Mouse (Mus musculus): ENCODE measurements around the gene Aff1. TPM values are rescaled to one million over a fixed set of nuclear protein-coding genes. Genes with fewer than 3 reads are reported as not detected.

Aff1 gene
- polyA plus RNA-seq, 1 experiment from 2014 or later = 19.3 TPM

DNA sequence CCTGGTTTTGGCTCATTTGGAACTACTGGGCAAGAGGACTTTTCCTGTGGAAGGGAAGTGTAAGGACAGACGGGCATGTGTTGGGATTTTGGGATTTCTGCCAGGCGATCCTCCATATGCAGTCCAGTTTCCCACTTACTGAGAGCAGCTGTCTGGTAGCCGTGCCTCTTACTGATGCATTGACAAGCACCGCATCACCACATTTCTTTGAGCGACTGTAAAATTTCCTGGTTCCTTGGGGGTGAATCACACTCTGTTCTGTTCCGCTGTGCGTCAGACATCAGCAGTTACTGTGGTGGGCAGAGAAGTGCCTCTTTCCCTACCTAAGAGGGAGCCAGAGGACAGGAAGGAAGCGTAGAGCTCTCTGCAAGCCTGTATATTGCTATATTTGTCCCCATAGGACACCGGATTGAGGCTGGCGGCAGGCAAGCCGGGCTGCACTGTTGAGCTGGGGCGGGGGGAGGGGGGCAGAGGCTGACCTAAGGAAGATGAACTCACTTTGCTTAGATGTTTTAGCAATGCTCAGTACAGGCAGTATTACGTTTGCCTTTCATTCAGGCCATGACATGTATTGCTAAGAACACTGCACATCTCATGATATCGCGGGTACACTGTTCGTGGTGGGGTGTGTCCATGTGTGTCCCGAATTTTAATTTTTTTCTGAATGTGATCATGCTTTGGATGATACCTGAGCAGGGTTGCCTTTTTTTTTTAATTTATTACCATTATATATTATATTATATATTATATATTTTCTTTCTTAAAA lies 162.1 kb downstream of the Aff1 start:
- ATAC-seq (replicated peaks; ENCODE audit: low FRiP score) (peak; percentile 48; the same call in 1 of the 2 replicates), DNase-seq (ENCODE audit: low spot score) (no peak)
- Histone ChIP-seq H3K36me3 (ENCODE audit: control insufficient read depth, insufficient read depth, low read length) (peaks cover 9% of the 10 kb centered on the region; the same call in 1 of the 2 replicates), H3K4me1 (replicated peaks; ENCODE audit: control insufficient read depth, insufficient read depth, low read length) (0 out of 2 replicates have a peak, but pooled peaks cover 4% of the 10 kb centered on the region), H3K9ac (ENCODE audit: low read depth, low read length) (no peak overlapping the region), H3K4me2 (no peak overlapping the region), H3K27me3 (replicated peaks; ENCODE audit: control insufficient read depth, insufficient read depth, low read length) (no peaks in the 10 kb centered on the region), H3K9me3 (ENCODE audit: control insufficient read depth, low read length) (no peaks in the 10 kb centered on the region), H3K4me3 (ENCODE audit: low read depth, low read length) (no peak overlapping the region), H3K27ac (ENCODE audit: low read depth, low read length) (no peak overlapping the region)
- WGBS = 71% methylated on average over 17 of the region's 17 CpGs

DNA sequence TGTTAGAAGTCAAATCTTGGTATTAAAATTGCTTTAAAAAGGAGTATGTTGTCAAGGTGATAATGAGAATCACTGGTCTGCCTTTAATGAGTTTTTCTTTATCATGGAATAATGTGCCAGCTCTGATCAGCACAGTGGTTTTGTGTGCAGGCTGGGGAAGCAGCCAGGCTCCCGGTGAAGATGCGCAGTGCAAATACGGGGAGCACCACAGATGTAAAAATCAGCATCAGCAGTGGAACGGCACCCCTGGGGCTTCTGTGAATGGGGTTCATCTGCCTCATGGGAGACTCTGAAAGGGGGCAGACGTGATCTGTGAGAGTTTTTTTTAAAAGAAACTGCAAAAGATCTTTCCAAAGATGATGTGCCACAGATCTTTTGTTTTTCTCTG lies 162.6 kb downstream of the Aff1 start:
- H3K9ac ChIP-seq (ENCODE audit: low read depth, low read length) = no peak overlapping the region
- H3K9me3 ChIP-seq (ENCODE audit: control insufficient read depth, low read length) = no peaks in the 10 kb centered on the region
- H3K36me3 ChIP-seq (ENCODE audit: control insufficient read depth, insufficient read depth, low read length) = peaks cover 6% of the 10 kb centered on the region; the same call in 1 of the 2 replicates
- H3K4me1 ChIP-seq (replicated peaks; ENCODE audit: control insufficient read depth, insufficient read depth, low read length) = 0 out of 2 replicates have a peak, but pooled peaks cover 4% of the 10 kb centered on the region
- DNase-seq (ENCODE audit: low spot score) (no peak), ATAC-seq (replicated peaks; ENCODE audit: low FRiP score) (no peak)
- H3K27ac ChIP-seq (ENCODE audit: low read depth, low read length) = no peak overlapping the region
- H3K4me3 ChIP-seq (ENCODE audit: low read depth, low read length) = no peak overlapping the region
- no peak overlapping the region for H3K4me2 ChIP-seq
- WGBS = 88% methylated on average over 5 of the region's 5 CpGs
- no peaks in the 10 kb centered on the region for H3K27me3 ChIP-seq (replicated peaks; ENCODE audit: control insufficient read depth, insufficient read depth, low read length)

DNA sequence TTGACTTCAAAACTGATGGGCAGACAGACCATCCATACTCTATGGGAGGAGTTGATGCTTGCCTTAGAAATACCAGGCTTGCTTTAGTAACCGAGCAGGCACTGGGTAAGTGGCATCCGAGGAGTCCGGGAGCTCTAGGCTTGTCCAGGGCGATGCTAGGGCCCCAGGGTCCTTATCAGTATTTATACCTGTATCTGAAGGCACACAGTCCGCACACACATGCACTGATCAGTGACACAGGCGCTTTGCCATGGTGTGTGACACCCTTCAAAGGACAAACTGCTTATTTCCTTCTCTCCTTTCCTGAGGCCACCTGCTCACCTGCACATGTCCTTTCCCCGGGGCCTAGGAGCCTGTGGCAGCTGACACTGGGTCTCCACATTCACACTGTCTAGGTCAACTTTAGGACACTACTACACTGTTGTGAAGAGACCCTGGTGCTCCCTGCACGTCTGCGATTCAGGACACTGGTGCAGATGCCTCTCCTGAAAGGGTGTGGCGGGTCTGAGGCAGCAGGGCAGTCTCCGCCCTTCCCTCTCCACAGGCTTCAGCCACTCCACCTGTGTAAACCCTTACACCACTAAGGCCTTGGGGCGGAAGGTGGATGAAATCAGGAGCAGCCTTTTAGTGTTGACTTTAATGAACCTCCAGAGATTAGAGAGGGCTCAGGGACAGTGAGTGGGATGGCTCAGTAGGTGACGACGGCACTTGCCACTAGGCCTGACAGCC lies 163.5 kb downstream of the Aff1 start:
- H3K27ac ChIP-seq (ENCODE audit: low read depth, low read length) = no peak overlapping the region
- DNase-seq (ENCODE audit: low spot score) (no peak), ATAC-seq (replicated peaks; ENCODE audit: low FRiP score) (peak; percentile 71)
- no peak overlapping the region for H3K4me3 ChIP-seq (ENCODE audit: low read depth, low read length)
- H3K4me2 ChIP-seq = no peak overlapping the region
- H3K4me1 ChIP-seq (replicated peaks; ENCODE audit: control insufficient read depth, insufficient read depth, low read length) = 0 out of 2 replicates have a peak, but pooled peaks cover 4% of the 10 kb centered on the region
- H3K9ac ChIP-seq (ENCODE audit: low read depth, low read length) = no peak overlapping the region
- H3K9me3 ChIP-seq (ENCODE audit: control insufficient read depth, low read length) = no peaks in the 10 kb centered on the region
- H3K36me3 ChIP-seq (ENCODE audit: control insufficient read depth, insufficient read depth, low read length) = peaks cover 6% of the 10 kb centered on the region; the same call in 1 of the 2 replicates
- WGBS = 73% methylated on average over 14 of the region's 14 CpGs
- H3K27me3 ChIP-seq (replicated peaks; ENCODE audit: control insufficient read depth, insufficient read depth, low read length) = no peaks in the 10 kb centered on the region

DNA sequence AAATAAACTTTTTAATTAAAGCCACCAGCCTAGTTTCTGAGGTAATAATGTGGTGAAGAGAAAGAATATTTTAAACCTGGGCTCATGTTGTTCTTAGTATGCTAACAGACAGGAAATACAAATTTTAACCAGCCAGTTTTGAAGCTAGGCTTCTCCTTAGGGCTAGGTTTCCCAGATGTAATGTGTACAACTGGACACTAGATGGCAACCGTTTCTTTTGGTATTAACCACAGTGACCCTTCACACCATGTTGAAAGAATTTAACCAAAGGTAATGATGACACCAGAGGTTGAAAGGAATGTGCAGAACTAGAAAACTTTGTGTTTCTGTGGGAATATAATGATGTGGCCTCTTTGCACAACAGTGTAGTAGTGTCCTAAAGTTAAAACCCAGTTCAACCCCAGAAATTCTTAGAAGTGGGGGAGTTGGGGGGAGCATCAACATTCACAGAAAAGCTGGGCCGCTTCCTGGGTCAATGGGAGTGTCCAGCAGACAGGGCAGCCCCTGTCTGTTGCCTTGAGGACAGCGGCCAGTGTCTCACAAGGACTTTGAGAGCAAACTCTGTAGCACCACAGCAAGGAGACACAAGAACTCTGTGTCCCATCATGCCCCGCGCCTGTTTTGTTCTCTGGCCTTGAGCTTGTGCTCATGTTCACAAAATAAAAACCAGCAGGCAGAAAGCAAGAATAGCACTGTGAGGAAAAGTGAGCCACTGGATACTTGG lies 164.3 kb downstream of the Aff1 start:
- H3K27ac ChIP-seq (ENCODE audit: low read depth, low read length) = no peak overlapping the region
- H3K36me3 ChIP-seq (ENCODE audit: control insufficient read depth, insufficient read depth, low read length) = peaks cover 3% of the 10 kb centered on the region; the same call in 1 of the 2 replicates
- 68% methylated on average over 5 of the region's 5 CpGs for WGBS
- DNase-seq (ENCODE audit: low spot score) (no peak), ATAC-seq (replicated peaks; ENCODE audit: low FRiP score) (peak; percentile 42; the same call in 1 of the 2 replicates)
- H3K4me1 ChIP-seq (replicated peaks; ENCODE audit: control insufficient read depth, insufficient read depth, low read length) = 0 out of 2 replicates have a peak, but pooled peaks cover 4% of the 10 kb centered on the region
- no peaks in the 10 kb centered on the region for H3K9me3 ChIP-seq (ENCODE audit: control insufficient read depth, low read length)
- no peak overlapping the region for H3K9ac ChIP-seq (ENCODE audit: low read depth, low read length)
- no peak overlapping the region for H3K4me2 ChIP-seq
- H3K27me3 ChIP-seq (replicated peaks; ENCODE audit: control insufficient read depth, insufficient read depth, low read length) = no peaks in the 10 kb centered on the region
- no peak overlapping the region for H3K4me3 ChIP-seq (ENCODE audit: low read depth, low read length)

DNA sequence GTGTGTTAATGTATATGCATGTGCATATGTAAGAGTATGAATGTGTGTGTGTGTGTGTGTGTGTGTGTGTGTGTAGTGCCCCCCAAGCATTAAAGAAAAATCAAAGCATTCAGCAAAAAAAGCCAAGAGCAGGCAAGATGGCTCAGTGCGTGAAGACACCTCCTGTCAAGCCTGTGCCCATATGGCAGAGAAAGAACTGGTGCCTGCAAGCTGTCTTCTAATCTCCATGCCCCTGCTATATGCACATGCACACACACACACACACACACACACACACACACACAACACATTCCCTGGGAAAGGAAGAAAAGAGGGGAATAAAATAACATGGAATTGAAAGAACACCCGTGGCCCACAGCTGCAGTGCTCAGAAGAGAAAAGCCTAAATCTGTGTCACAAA lies 165.0 kb downstream of the Aff1 start:
- Histone ChIP-seq H3K36me3 (ENCODE audit: control insufficient read depth, insufficient read depth, low read length) (no peaks in the 10 kb centered on the region; the same call in 1 of the 2 replicates), H3K9me3 (ENCODE audit: control insufficient read depth, low read length) (no peaks in the 10 kb centered on the region), H3K4me2 (no peak overlapping the region), H3K27ac (ENCODE audit: low read depth, low read length) (no peak overlapping the region), H3K4me3 (ENCODE audit: low read depth, low read length) (no peak overlapping the region), H3K4me1 (replicated peaks; ENCODE audit: control insufficient read depth, insufficient read depth, low read length) (0 out of 2 replicates have a peak, but pooled peaks cover 4% of the 10 kb centered on the region), H3K27me3 (replicated peaks; ENCODE audit: control insufficient read depth, insufficient read depth, low read length) (no peaks in the 10 kb centered on the region), H3K9ac (ENCODE audit: low read depth, low read length) (no peak overlapping the region)
- no peak for ATAC-seq (replicated peaks; ENCODE audit: low FRiP score)
- 90% methylated on average over 2 of the region's 2 CpGs for WGBS
- DNase-seq (ENCODE audit: low spot score) = no peak

DNA sequence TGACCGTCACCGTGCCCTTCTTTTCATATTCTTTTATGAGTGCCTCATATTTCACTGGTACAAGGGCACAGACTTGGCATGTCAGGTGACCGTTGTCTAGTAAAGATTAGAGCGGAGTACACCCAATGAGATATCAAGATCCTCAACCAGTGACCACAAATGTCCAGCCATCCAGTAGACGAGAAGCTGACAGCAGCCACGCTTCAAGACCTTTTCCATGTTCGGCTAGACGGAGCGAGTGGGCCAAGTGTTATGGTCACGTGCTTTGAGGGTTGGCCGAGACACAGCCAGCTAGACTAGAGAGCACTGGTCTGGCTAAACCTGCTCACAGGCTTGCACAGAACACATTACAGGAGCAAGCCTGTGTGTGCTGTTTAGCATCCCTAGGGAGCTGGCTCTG lies 168.4 kb downstream of the Aff1 start:
- DNase-seq (ENCODE audit: low spot score) (no peak), ATAC-seq (replicated peaks; ENCODE audit: low FRiP score) (no peak)
- Histone ChIP-seq H3K27me3 (replicated peaks; ENCODE audit: control insufficient read depth, insufficient read depth, low read length) (no peaks in the 10 kb centered on the region), H3K27ac (ENCODE audit: low read depth, low read length) (no peak overlapping the region), H3K4me3 (ENCODE audit: low read depth, low read length) (no peak overlapping the region), H3K9ac (ENCODE audit: low read depth, low read length) (no peak overlapping the region), H3K9me3 (ENCODE audit: control insufficient read depth, low read length) (no peaks in the 10 kb centered on the region), H3K4me2 (no peak overlapping the region), H3K4me1 (replicated peaks; ENCODE audit: control insufficient read depth, insufficient read depth, low read length) (0 out of 2 replicates have a peak, but pooled peaks cover 3% of the 10 kb centered on the region), H3K36me3 (ENCODE audit: control insufficient read depth, insufficient read depth, low read length) (no peaks in the 10 kb centered on the region)
- 89% methylated on average over 11 of the region's 11 CpGs for WGBS

DNA sequence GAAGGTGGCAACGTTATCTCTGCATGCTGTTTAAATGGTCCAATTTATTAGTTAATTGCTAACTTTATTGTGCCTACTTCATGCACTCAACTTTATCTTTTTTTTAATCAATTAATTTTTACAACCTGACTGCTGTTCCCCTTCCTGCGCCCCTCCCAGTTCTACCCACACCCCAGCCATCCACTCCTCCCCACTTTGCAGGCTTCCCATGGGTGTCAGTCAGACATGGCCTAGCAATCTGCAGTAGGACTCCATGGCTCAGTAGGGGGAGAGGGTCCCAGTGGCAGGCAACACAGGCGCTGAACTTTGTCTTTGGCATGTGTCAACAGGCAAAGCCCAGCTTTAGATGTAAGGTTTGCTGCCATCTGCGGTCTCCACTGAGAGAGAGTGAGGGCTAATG lies 171.6 kb downstream of the Aff1 start:
- Histone ChIP-seq H3K36me3 (ENCODE audit: control insufficient read depth, insufficient read depth, low read length) (no peaks in the 10 kb centered on the region), H3K9me3 (ENCODE audit: control insufficient read depth, low read length) (no peaks in the 10 kb centered on the region), H3K4me2 (no peak overlapping the region), H3K9ac (ENCODE audit: low read depth, low read length) (no peak overlapping the region), H3K4me3 (ENCODE audit: low read depth, low read length) (no peak overlapping the region), H3K27ac (ENCODE audit: low read depth, low read length) (no peak overlapping the region), H3K4me1 (replicated peaks; ENCODE audit: control insufficient read depth, insufficient read depth, low read length) (no peaks in the 10 kb centered on the region), H3K27me3 (replicated peaks; ENCODE audit: control insufficient read depth, insufficient read depth, low read length) (no peaks in the 10 kb centered on the region)
- WGBS = 90% methylated on average over 4 of the region's 4 CpGs
- ATAC-seq (replicated peaks; ENCODE audit: low FRiP score) (no peak), DNase-seq (ENCODE audit: low spot score) (no peak)

DNA sequence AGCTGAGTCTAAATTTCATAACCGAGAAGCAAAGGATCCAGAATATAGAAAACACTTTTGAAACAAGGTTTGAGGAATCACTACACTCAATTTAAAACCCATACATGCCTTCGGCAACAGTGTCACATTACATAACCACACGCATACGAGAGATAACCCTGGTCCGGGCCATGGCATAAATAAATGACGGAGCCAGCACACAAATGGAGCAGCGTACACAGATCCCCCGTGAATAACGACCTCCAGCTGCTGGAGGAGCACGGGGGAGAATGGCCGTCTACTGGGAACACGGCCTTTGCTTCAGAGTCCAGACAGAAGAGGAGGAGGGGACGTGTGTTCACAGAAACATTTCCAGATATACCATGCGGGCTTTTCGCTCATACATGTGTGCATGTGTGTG lies 197.6 kb downstream of the Aff1 start:
- H3K36me3 ChIP-seq (ENCODE audit: control insufficient read depth, insufficient read depth, low read length) = no peaks in the 10 kb centered on the region
- WGBS = 72% methylated on average over 15 of the region's 15 CpGs
- H3K27ac ChIP-seq (ENCODE audit: low read depth, low read length) = no peak overlapping the region
- H3K9me3 ChIP-seq (ENCODE audit: control insufficient read depth, low read length) = no peaks in the 10 kb centered on the region
- H3K9ac ChIP-seq (ENCODE audit: low read depth, low read length) = no peak overlapping the region
- ATAC-seq (replicated peaks; ENCODE audit: low FRiP score) (no peak), DNase-seq (ENCODE audit: low spot score) (no peak)
- no peak overlapping the region for H3K4me3 ChIP-seq (ENCODE audit: low read depth, low read length)
- H3K27me3 ChIP-seq (replicated peaks; ENCODE audit: control insufficient read depth, insufficient read depth, low read length) = no peaks in the 10 kb centered on the region
- H3K4me1 ChIP-seq (replicated peaks; ENCODE audit: control insufficient read depth, insufficient read depth, low read length) = no peaks in the 10 kb centered on the region
- no peak overlapping the region for H3K4me2 ChIP-seq

Measured in liver, embryonic 11.5 days (tissue).